Mouse (Mus musculus) heart, embryonic 10.5 days (tissue): ENCODE results near the gene Rassf8. TPM values are rescaled to one million over a fixed set of nuclear protein-coding genes. Genes with fewer than 3 reads are reported as not detected.
A peak's percentile ranks its signal among the peaks of the same experiment; 100 is the strongest.

ENCODE experiments used
- DNase-seq: peaks from one replicate; pipeline ENCODE4 v3.0.0-alpha.2; 2017; ENCODE audit warnings: low spot score
- H3K27ac ChIP-seq: fragments of 300-500 bp; sonication (generic); 2 replicates; pipeline ENCODE4 v1.5.1; 2016; ENCODE audit warnings: mild to moderate bottlenecking
- H3K27me3 ChIP-seq: fragments of 300-500 bp; sonication (generic); 2 replicates; pipeline ENCODE4 v1.6.1; 2016; ENCODE audit warnings: mild to moderate bottlenecking; ENCODE audit not compliant: poor library complexity, insufficient read depth, severe bottlenecking
- H3K36me3 ChIP-seq: fragments of 300-500 bp; sonication (generic); 2 replicates; pipeline ENCODE4 v1.6.1; 2016; ENCODE audit warnings: mild to moderate bottlenecking, moderate library complexity
- H3K4me1 ChIP-seq: fragments of 300-500 bp; sonication (generic); 2 replicates; pipeline ENCODE4 v1.6.1; 2016; ENCODE audit warnings: mild to moderate bottlenecking
- H3K4me3 ChIP-seq: fragments of 300-500 bp; sonication (generic); 2 replicates; pipeline ENCODE4 v1.5.1; 2016; ENCODE audit warnings: mild to moderate bottlenecking, moderate library complexity
- H3K9me3 ChIP-seq: fragments of 300-500 bp; sonication (generic); 2 replicates; pipeline ENCODE4 v1.6.1; 2016; ENCODE audit warnings: mild to moderate bottlenecking, moderate library complexity
- WGBS: fragments of 180-500 bp; shearing (Covaris S2); methylation state at CpG from one replicate; pipeline ENCODE4 v1.1.7; 2016; 5-methylcytosine and 5-hydroxymethylcytosine counted together
- polyA plus RNA-seq: library from polyadenylated mRNA; unstranded; fragments of >200 nt; fragmentation: Nextera tagmentation; extraction: Ambion mirVana; gene quantifications from 2 replicates; pipeline ENCODE4 v1.2.1, GENCODE M21; 2016

Rassf8 gene
- polyA plus RNA-seq, 1 experiment from 2014 or later = 7.2 TPM

- Histone ChIP-seq H3K4me1 (peaks cover 23% of the 10 kb centered on the region), H3K4me3 (no peak overlapping the region), H3K27me3 (no peaks in the 10 kb centered on the region), H3K36me3 (no peaks in the 10 kb centered on the region), H3K9me3 (no peaks in the 10 kb centered on the region), H3K27ac (no peak overlapping the region)
- no peak for DNase-seq
- 84% methylated on average over 8 of the region's 8 CpGs for WGBS
Measured at GRCm38 (mm10) chr6:145847661-145848060, 101.1 kb downstream of the Rassf8 start.

GRCm38 (mm10) chr6:145850789-145851188 is 104.2 kb downstream of the Rassf8 start:
- H3K36me3 ChIP-seq = no peaks in the 10 kb centered on the region
- 7% methylated on average over 2 of the region's 2 CpGs for WGBS
- no peak overlapping the region for H3K4me3 ChIP-seq
- H3K27me3 ChIP-seq = no peaks in the 10 kb centered on the region
- no peak for DNase-seq
- H3K9me3 ChIP-seq = no peaks in the 10 kb centered on the region
- no peak overlapping the region; the same call in 1 of the 2 replicates for H3K27ac ChIP-seq
- peaks cover 37% of the 10 kb centered on the region for H3K4me1 ChIP-seq

GRCm38 (mm10) chr6:145851956-145852355 is 105.4 kb downstream of the Rassf8 start:
- no peaks in the 10 kb centered on the region for H3K27me3 ChIP-seq
- 85% methylated on average over 11 of the region's 11 CpGs for WGBS
- no peaks in the 10 kb centered on the region for H3K36me3 ChIP-seq
- no peak overlapping the region for H3K4me3 ChIP-seq
- no peak for DNase-seq
- no peaks in the 10 kb centered on the region for H3K9me3 ChIP-seq
- peaks cover 38% of the 10 kb centered on the region for H3K4me1 ChIP-seq
- peak overlapping the region; percentile 5; the same call in 1 of the 2 replicates for H3K27ac ChIP-seq

GRCm38 (mm10) chr6:145852708-145853107 is 106.2 kb downstream of the Rassf8 start:
- no peak for DNase-seq

DNA sequence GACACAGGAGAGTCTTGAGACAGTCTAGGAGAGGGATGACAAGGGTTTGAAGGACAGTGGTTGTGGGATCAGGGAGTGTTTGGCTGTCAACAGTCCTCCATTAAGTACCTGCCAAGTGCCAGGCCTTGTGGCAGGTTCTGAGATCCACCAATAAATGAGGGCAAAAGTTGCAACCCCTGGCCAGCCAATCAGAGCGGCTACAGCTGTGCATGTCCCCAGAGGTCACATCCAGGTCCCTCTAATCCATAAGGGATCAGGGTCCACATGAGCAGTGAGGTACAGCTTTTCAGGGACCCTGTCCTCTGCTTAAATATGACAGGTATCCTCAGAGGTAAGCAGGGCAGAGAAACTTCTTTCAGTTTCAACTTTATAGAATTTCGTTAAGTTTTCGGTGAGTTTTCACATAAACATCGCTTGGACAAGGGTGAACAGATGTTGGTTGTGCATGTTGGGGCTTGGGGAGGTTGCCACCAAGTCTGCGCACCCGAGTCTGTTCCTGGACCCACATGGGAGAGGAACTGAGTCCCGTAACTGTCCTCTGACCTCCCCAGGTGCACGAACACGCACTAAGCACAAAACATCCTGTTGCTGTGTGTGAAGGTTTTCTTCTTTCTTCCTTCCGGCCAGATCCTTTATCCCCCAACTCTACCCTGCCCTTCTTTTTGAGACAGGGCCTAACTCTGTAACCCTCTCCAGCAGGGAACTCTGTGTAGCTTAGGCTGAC is 107.0 kb downstream of the Rassf8 start:
- Histone ChIP-seq H3K4me3 (no peak overlapping the region), H3K4me1 (peaks cover 38% of the 10 kb centered on the region), H3K36me3 (no peaks in the 10 kb centered on the region; the same call in 1 of the 2 replicates), H3K9me3 (no peaks in the 10 kb centered on the region), H3K27ac (no peak overlapping the region), H3K27me3 (no peaks in the 10 kb centered on the region; the same call in 1 of the 2 replicates)
- DNase-seq = no peak
- 89% methylated on average over 10 of the region's 10 CpGs for WGBS

More at GRCm38 (mm10) chr6:145852708-145853107, 106.2 kb downstream of the Rassf8 start:
- Histone ChIP-seq H3K4me1 (peaks cover 38% of the 10 kb centered on the region), H3K27me3 (no peaks in the 10 kb centered on the region), H3K9me3 (no peaks in the 10 kb centered on the region), H3K4me3 (no peak overlapping the region), H3K36me3 (no peaks in the 10 kb centered on the region), H3K27ac (no peak overlapping the region)
- 94% methylated on average over 7 of the region's 7 CpGs for WGBS

DNA sequence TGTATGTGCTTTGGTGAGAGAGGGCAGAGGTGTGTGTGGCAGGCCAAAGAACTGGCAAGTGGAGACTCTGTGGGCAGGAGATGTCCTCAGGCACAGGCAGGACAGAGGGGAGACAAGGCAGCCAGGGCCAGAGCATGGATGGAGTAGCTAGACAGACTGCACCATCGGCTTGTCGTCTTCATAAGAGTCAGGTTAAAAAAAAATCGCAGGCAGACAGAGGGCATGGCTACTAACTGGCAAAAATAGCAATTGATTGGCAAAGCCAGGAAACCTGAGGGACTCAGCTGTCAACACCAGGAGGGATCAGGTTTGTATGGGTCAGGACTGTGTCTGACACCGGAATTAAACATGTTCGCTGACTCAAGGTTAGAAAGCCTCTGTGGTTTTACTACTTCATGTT is 108.2 kb downstream of the Rassf8 start:
- no peak overlapping the region for H3K4me3 ChIP-seq
- WGBS = 32% methylated on average over 5 of the region's 5 CpGs
- peak overlapping the region; percentile 53 for H3K27ac ChIP-seq
- H3K4me1 ChIP-seq = peaks cover 38% of the 10 kb centered on the region
- no peaks in the 10 kb centered on the region for H3K9me3 ChIP-seq
- H3K27me3 ChIP-seq = no peaks in the 10 kb centered on the region; the same call in 1 of the 2 replicates
- no peak for DNase-seq
- no peaks in the 10 kb centered on the region; the same call in 1 of the 2 replicates for H3K36me3 ChIP-seq

- Histone ChIP-seq H3K27me3 (no peaks in the 10 kb centered on the region; the same call in 1 of the 2 replicates), H3K27ac (peak overlapping the region; percentile 65), H3K36me3 (no peaks in the 10 kb centered on the region; the same call in 1 of the 2 replicates), H3K4me1 (peaks cover 38% of the 10 kb centered on the region), H3K4me3 (peak overlapping the region; percentile 39), H3K9me3 (no peaks in the 10 kb centered on the region)
- DNase-seq = peak; percentile 97
- WGBS = 12% methylated on average over 28 of the region's 28 CpGs
Measured at GRCm38 (mm10) chr6:145855720-145856551, 109.4 kb downstream of the Rassf8 start.

- Histone ChIP-seq H3K4me1 (peaks cover 30% of the 10 kb centered on the region), H3K36me3 (no peaks in the 10 kb centered on the region; the same call in 1 of the 2 replicates), H3K27ac (no peak overlapping the region), H3K27me3 (peaks cover 9% of the 10 kb centered on the region), H3K4me3 (no peak overlapping the region), H3K9me3 (no peaks in the 10 kb centered on the region)
- WGBS = 89% methylated on average over 7 of the region's 7 CpGs
- DNase-seq = no peak
Measured at GRCm38 (mm10) chr6:145857428-145857827, 110.9 kb downstream of the Rassf8 start.

- H3K27ac ChIP-seq = no peak overlapping the region
- H3K36me3 ChIP-seq = no peaks in the 10 kb centered on the region; the same call in 1 of the 2 replicates
- H3K27me3 ChIP-seq = peaks cover 18% of the 10 kb centered on the region
- H3K9me3 ChIP-seq = no peaks in the 10 kb centered on the region
- DNase-seq = no peak
- WGBS = 75% methylated on average over 8 of the region's 8 CpGs
- H3K4me3 ChIP-seq = no peak overlapping the region
- peaks cover 39% of the 10 kb centered on the region for H3K4me1 ChIP-seq
Measured at GRCm38 (mm10) chr6:145858414-145858813, 111.9 kb downstream of the Rassf8 start.

- H3K36me3 ChIP-seq = no peaks in the 10 kb centered on the region; the same call in 1 of the 2 replicates
- H3K9me3 ChIP-seq = no peaks in the 10 kb centered on the region
- peaks cover 37% of the 10 kb centered on the region for H3K27me3 ChIP-seq
- peak overlapping the region; percentile 22; the same call in 1 of the 2 replicates for H3K27ac ChIP-seq
- peaks cover 41% of the 10 kb centered on the region for H3K4me1 ChIP-seq
- no peak overlapping the region for H3K4me3 ChIP-seq
- 32% methylated on average over 2 of the region's 2 CpGs for WGBS
- DNase-seq = no peak
Measured at GRCm38 (mm10) chr6:145860350-145860749, 113.8 kb downstream of the Rassf8 start.

GRCm38 (mm10) chr6:145861462-145862227 is 115.1 kb downstream of the Rassf8 start:
- DNase-seq = no peak
- peaks cover 40% of the 10 kb centered on the region for H3K27me3 ChIP-seq
- peak overlapping the region; percentile 92; the same call in 1 of the 2 replicates for H3K27ac ChIP-seq
- H3K36me3 ChIP-seq = no peaks in the 10 kb centered on the region; the same call in 1 of the 2 replicates
- H3K4me3 ChIP-seq = peak overlapping the region; percentile 78
- peaks cover 41% of the 10 kb centered on the region for H3K4me1 ChIP-seq
- no peaks in the 10 kb centered on the region for H3K9me3 ChIP-seq
- 79% methylated on average over 9 of the region's 9 CpGs for WGBS

DNA sequence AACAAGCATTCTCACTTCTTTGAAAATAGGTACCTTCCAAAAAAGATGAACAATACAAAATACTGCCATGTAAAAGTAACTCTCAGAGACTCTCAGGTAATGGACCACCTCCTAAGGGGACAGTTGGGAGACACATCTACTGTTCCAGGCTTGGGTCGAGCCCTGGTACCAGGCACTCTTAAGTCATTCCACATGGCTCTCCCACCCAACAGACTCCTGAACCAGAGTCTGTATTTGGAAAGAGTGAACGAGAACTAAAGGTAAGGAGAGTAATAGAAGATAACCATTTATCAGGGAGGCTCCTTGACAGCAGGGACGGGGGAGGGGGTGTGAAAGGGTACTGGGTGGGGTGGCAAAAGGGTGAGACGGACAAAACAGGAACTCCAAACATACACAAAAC is 115.8 kb downstream of the Rassf8 start:
- peak overlapping the region; percentile 92 for H3K27ac ChIP-seq
- peak overlapping the region; percentile 78 for H3K4me3 ChIP-seq
- peaks cover 47% of the 10 kb centered on the region for H3K4me1 ChIP-seq
- peaks cover 45% of the 10 kb centered on the region for H3K27me3 ChIP-seq
- no peaks in the 10 kb centered on the region; the same call in 1 of the 2 replicates for H3K36me3 ChIP-seq
- 6% methylated on average over 4 of the region's 4 CpGs for WGBS
- no peak for DNase-seq
- H3K9me3 ChIP-seq = no peaks in the 10 kb centered on the region
